Mouse (Mus musculus): ENCODE results near the gene Col6a2. TPM values are rescaled to one million over a fixed set of nuclear protein-coding genes. Genes with fewer than 3 reads are reported as not detected.

Col6a2 gene
- polyA plus RNA-seq, 1 experiment from 2014 or later, result 294 TPM

Other genes with a start within 250 kb of the Col6a2 start
- 1.7 TPM in 1 of 2 replicates, not detected in the other for gene AC141477.1, start 183.2 kb downstream of the Col6a2 start, polyA plus RNA-seq (2015; fragmentation: Nextera tagmentation; extraction: Ambion mirVana)
- gene Pcnt, start 180.8 kb downstream of the Col6a2 start, polyA plus RNA-seq (2015; fragmentation: Nextera tagmentation; extraction: Ambion mirVana), result 13.6 and 14.1 TPM in 2 replicates
- not detected in 2 replicates for gene 2610028H24Rik, start 174.5 kb downstream of the Col6a2 start, polyA plus RNA-seq (2015; fragmentation: Nextera tagmentation; extraction: Ambion mirVana)
- gene Mcm3ap, start 154.7 kb downstream of the Col6a2 start, polyA plus RNA-seq (2015; fragmentation: Nextera tagmentation; extraction: Ambion mirVana), result 41.8 and 42.5 TPM in 2 replicates
- gene Ybey, start 154.5 kb downstream of the Col6a2 start, polyA plus RNA-seq (2015; fragmentation: Nextera tagmentation; extraction: Ambion mirVana), result 5.4 and 5.6 TPM in 2 replicates
- gene Lss, start 92.0 kb downstream of the Col6a2 start, polyA plus RNA-seq (2015; fragmentation: Nextera tagmentation; extraction: Ambion mirVana), result 40.6 and 51.9 TPM in 2 replicates
- gene Spatc1l, start 61.4 kb downstream of the Col6a2 start, polyA plus RNA-seq (2015; fragmentation: Nextera tagmentation; extraction: Ambion mirVana), result 0.09 and 0.13 TPM in 2 replicates
- gene Ftcd, start 48.0 kb downstream of the Col6a2 start, polyA plus RNA-seq (2015; fragmentation: Nextera tagmentation; extraction: Ambion mirVana), result 0.99 and 2.2 TPM in 2 replicates
- 326 and 336 TPM in 2 replicates for gene Col6a1, start 102.5 kb upstream of the Col6a2 start, polyA plus RNA-seq (2015; fragmentation: Nextera tagmentation; extraction: Ambion mirVana)

All from stomach, embryonic 15.5 days (tissue).